Mouse (Mus musculus) MEL (cell line): Measurements from ENCODE around the gene Hist3h2a. TPM values are rescaled to one million over a fixed set of nuclear protein-coding genes. Genes with fewer than 3 reads are reported as not detected.

Source experiments
- DNase-seq: peaks from one replicate; pipeline ENCODE4 v3.0.0; 2011; ENCODE audit warnings: low read depth, low spot score
- H3K27ac ChIP-seq: 2 replicates; pipeline ENCODE4 v1.5.1; 2012; ENCODE audit warnings: low read depth, mild to moderate bottlenecking, control low read depth, low read length, moderate library complexity; ENCODE audit not compliant: control insufficient read depth
- H3K27me3 ChIP-seq, 2 experiments: fragments of 150-350 bp in 1 of 2; sonication (generic) in 1 of 2; 2 replicates each; pipeline ENCODE4 v1.6.1; 2012; ENCODE audit warnings: low read length in 2 of 2, mild to moderate bottlenecking in 2 of 2, improper control_type of control experiment in 1 of 2, moderate library complexity in 1 of 2; ENCODE audit not compliant: insufficient read depth in 2 of 2, control insufficient read depth in 1 of 2
- H3K36me3 ChIP-seq, 2 experiments: 2 replicates each; pipeline ENCODE4 v1.6.1; 2012 to 2014; ENCODE audit warnings: low read length in 2 of 2, improper control_type of control experiment in 1 of 2, inconsistent platforms in 1 of 2, mild to moderate bottlenecking in 1 of 2; ENCODE audit not compliant: insufficient read depth in 2 of 2, control insufficient read depth in 1 of 2
- H3K4me1 ChIP-seq, 2 experiments: fragments of 150-350 bp in 1 of 2; sonication (generic) in 1 of 2; 2 replicates each; pipeline ENCODE4 v1.6.1; 2012; ENCODE audit warnings: low read length in 2 of 2, improper control_type of control experiment in 1 of 2, mild to moderate bottlenecking in 1 of 2; ENCODE audit not compliant: insufficient read depth in 2 of 2, control insufficient read depth in 1 of 2
- H3K4me3 ChIP-seq, 2 experiments: fragments of 150-350 bp in 1 of 2; sonication (generic) in 1 of 2; 2 replicates each; pipeline ENCODE4 v1.5.1; 2012; ENCODE audit warnings: low read depth in 2 of 2, low read length in 2 of 2, mild to moderate bottlenecking in 2 of 2, moderate library complexity in 2 of 2, control low read depth in 1 of 2, improper control_type of control experiment in 1 of 2; ENCODE audit not compliant: control insufficient read depth in 1 of 2, insufficient read depth in 1 of 2
- H3K79me2 ChIP-seq: 2 replicates; pipeline ENCODE4 v1.6.1; 2012; ENCODE audit warnings: mild to moderate bottlenecking, low read length, moderate library complexity; ENCODE audit not compliant: control insufficient read depth, poor library complexity, insufficient read depth
- H3K9ac ChIP-seq: 2 replicates; pipeline ENCODE4 v1.6.1; 2012; ENCODE audit warnings: low read depth, mild to moderate bottlenecking, control low read depth, low read length, moderate library complexity; ENCODE audit not compliant: control insufficient read depth, poor library complexity, severe bottlenecking
- H3K9me3 ChIP-seq: fragments of 150-350 bp; sonication (generic); replicated peaks from 2 replicates; pipeline ENCODE4 v1.6.1; 2012; ENCODE audit warnings: mild to moderate bottlenecking, low read length, improper control_type of control experiment, moderate library complexity; ENCODE audit not compliant: insufficient read depth
- CTCF ChIP-seq, 3 experiments: IDR thresholded peaks in 2 of 3; conservative IDR thresholded peaks in 1 of 3; 2 replicates each; pipeline ENCODE4 v1.5.1; 2011 to 2012; ENCODE audit warnings: low read length in 3 of 3, low read depth in 2 of 3, mild to moderate bottlenecking in 2 of 3, improper control_type of control experiment in 1 of 3, inconsistent platforms in 1 of 3, mixed read lengths in 1 of 3, moderate library complexity in 1 of 3; ENCODE audit not compliant: control insufficient read depth in 1 of 3, insufficient read depth in 1 of 3, poor library complexity in 1 of 3, severe bottlenecking in 1 of 3
- E2F4 ChIP-seq: IDR thresholded peaks from 2 replicates; pipeline ENCODE4 v1.6.1; 2011; ENCODE audit warnings: low read depth, low read length, improper control_type of control experiment, borderline replicate concordance
- ELF1 ChIP-seq: IDR thresholded peaks from 2 replicates; pipeline ENCODE4 v1.6.1; 2014; ENCODE audit warnings: low read depth, mild to moderate bottlenecking, inconsistent platforms, low read length, improper control_type of control experiment, moderate library complexity
- GABPA ChIP-seq: IDR thresholded peaks from 2 replicates; pipeline ENCODE4 v1.6.1; 2012; ENCODE audit warnings: low read depth, mild to moderate bottlenecking, inconsistent platforms, low read length, improper control_type of control experiment, moderate library complexity
- KAT2A ChIP-seq: conservative IDR thresholded peaks from 2 replicates; pipeline ENCODE4 v1.6.1; 2012; ENCODE audit warnings: low read depth, low read length, improper control_type of control experiment, inconsistent platforms
- MAFK ChIP-seq: IDR thresholded peaks from 2 replicates; pipeline ENCODE4 v1.6.1; 2011; ENCODE audit warnings: low read depth, mild to moderate bottlenecking, low read length, improper control_type of control experiment, borderline replicate concordance
- MAZ ChIP-seq: IDR thresholded peaks from 2 replicates; pipeline ENCODE4 v1.6.1; 2012; ENCODE audit warnings: low read depth, mild to moderate bottlenecking, inconsistent platforms, low read length, improper control_type of control experiment
- NRF1 ChIP-seq: IDR thresholded peaks from 2 replicates; pipeline ENCODE4 v1.6.1; 2014; ENCODE audit warnings: low read depth, mild to moderate bottlenecking, inconsistent platforms, low read length, improper control_type of control experiment, moderate library complexity; ENCODE audit not compliant: poor library complexity, insufficient read depth, severe bottlenecking
- RAD21 ChIP-seq: IDR thresholded peaks from 2 replicates; pipeline ENCODE4 v1.6.1; 2011; ENCODE audit warnings: mild to moderate bottlenecking, low read depth, low read length, improper control_type of control experiment
- RCOR1 ChIP-seq: IDR thresholded peaks from 2 replicates; pipeline ENCODE4 v1.6.1; 2012; ENCODE audit warnings: low read depth, mild to moderate bottlenecking, inconsistent platforms, low read length, improper control_type of control experiment
- TAL1 ChIP-seq: IDR thresholded peaks from 2 replicates; pipeline ENCODE4 v1.6.1; 2012; ENCODE audit warnings: mild to moderate bottlenecking, inconsistent platforms, low read length, moderate library complexity, mixed read lengths
- TBP ChIP-seq: IDR thresholded peaks from 2 replicates; pipeline ENCODE4 v1.8.0; 2011; ENCODE audit warnings: low read depth, low read length, improper control_type of control experiment
- TCF12 ChIP-seq: IDR thresholded peaks from 2 replicates; pipeline ENCODE4 v1.6.1; 2014; ENCODE audit warnings: low read depth, mild to moderate bottlenecking, inconsistent platforms, low read length, improper control_type of control experiment, moderate library complexity
- USF2 ChIP-seq, 2 experiments: IDR thresholded peaks; 2 replicates each; pipeline ENCODE4 v1.6.1; 2011 to 2012; ENCODE audit warnings: improper control_type of control experiment in 2 of 2, low read length in 2 of 2, borderline replicate concordance in 1 of 2, inconsistent platforms in 1 of 2, low read depth in 1 of 2, mild to moderate bottlenecking in 1 of 2; ENCODE audit not compliant: insufficient read depth in 1 of 2
- ZC3H11A ChIP-seq: IDR thresholded peaks from 2 replicates; pipeline ENCODE4 v1.6.1; 2012; ENCODE audit warnings: low read depth, mild to moderate bottlenecking, inconsistent platforms, low read length, improper control_type of control experiment
- ZKSCAN1 ChIP-seq: IDR thresholded peaks from 2 replicates; pipeline ENCODE4 v1.6.1; 2012; ENCODE audit warnings: low read depth, mild to moderate bottlenecking, inconsistent platforms, low read length, improper control_type of control experiment, moderate library complexity
- ZMIZ1 ChIP-seq: IDR thresholded peaks from 2 replicates; pipeline ENCODE4 v1.6.1; 2012; ENCODE audit warnings: low read depth, mild to moderate bottlenecking, inconsistent platforms, low read length, improper control_type of control experiment, moderate library complexity
- polyA plus RNA-seq, 2 experiments: library from polyadenylated mRNA; stranded (reverse) in 1 of 2; unstranded in 1 of 2; fragments of >175 nt in 1 of 2; fragments of >200 nt in 1 of 2; gene quantifications; 2 replicates each; pipeline versions ENCODE4 v1.2.1 to v1.2.4; 2012; ENCODE audit warnings: low replicate concordance in 2 of 2, low read depth in 1 of 2; ENCODE audit not compliant: insufficient read length in 2 of 2, insufficient read depth in 1 of 2, missing spikeins in 1 of 2
- total RNA-seq: library from RNA; depleted of rRNA; stranded (reverse); fragments of 300-350 nt; gene quantifications from 2 replicates; pipeline ENCODE4 v1.2.3, GENCODE M21; 2012

The Hist3h2a gene
- total and polyA plus RNA-seq, 3 experiments: 0.42 to 184 TPM; not detected in 1

- H3K79me2 ChIP-seq: peaks cover 11% of the 10 kb centered on the region
- no peak overlapping the region for H3K9ac ChIP-seq
- H3K4me1 ChIP-seq: peaks cover 0 to 24% of the 10 kb centered on the region in 2 experiments; a peak in 3 of 4 replicates
- no peak for DNase-seq
- peaks cover 0 to 13% of the 10 kb centered on the region in 2 experiments; a peak in 3 of 4 replicates for H3K36me3 ChIP-seq
- H3K27me3 ChIP-seq: no peaks in the 10 kb centered on the region
- no peak overlapping the region for H3K4me3 ChIP-seq
- no peak overlapping the region for H3K27ac ChIP-seq
- TF ChIP-seq ZC3H11A (no peak), CTCF (IDR thresholded peaks at IDR 0.05 in 2 of 3, conservative IDR thresholded peaks at IDR 0.05 in 1 of 3; ENCODE audit: control insufficient read depth in 1 of 3, insufficient read depth in 1 of 3, low read depth in 2 of 3, low read length in 3 of 3, poor library complexity in 1 of 3, severe bottlenecking in 1 of 3) (peak; percentile 20 to 54 (median 33); a peak in 4 of 6 replicates)
- TF ChIP-seq, all 39 proteins: peak for 1
- no peaks in the 10 kb centered on the region for H3K9me3 ChIP-seq
These were observed 16.5 kb downstream of the Hist3h2a start for GRCm38 (mm10) chr11:58970831-58971530.

- H3K4me1 ChIP-seq: peaks cover 4 to 24% of the 10 kb centered on the region in 2 experiments; a peak in 3 of 4 replicates
- DNase-seq: no peak
- H3K79me2 ChIP-seq: peaks cover 11% of the 10 kb centered on the region
- no peak overlapping the region for H3K4me3 ChIP-seq
- no peaks in the 10 kb centered on the region for H3K27me3 ChIP-seq
- H3K9me3 ChIP-seq: no peaks in the 10 kb centered on the region
- TF ChIP-seq ZKSCAN1 (no peak), MAFK (no peak), ZMIZ1 (no peak), RCOR1 (no peak), USF2 (IDR thresholded peaks at IDR 0.05; ENCODE audit: borderline replicate concordance in 1 of 2, insufficient read depth in 1 of 2, low read depth in 1 of 2, low read length in 2 of 2) (no peak), KAT2A (no peak), TAL1 (no peak), RAD21 (no peak), TBP (no peak), ELF1 (no peak), GABPA (no peak), NRF1 (no peak), TCF12 (no peak), MAZ (no peak), E2F4 (no peak)
- H3K36me3 ChIP-seq: peaks cover 0 to 16% of the 10 kb centered on the region in 2 experiments; a peak in 3 of 4 replicates
- no peak overlapping the region for H3K9ac ChIP-seq
- H3K27ac ChIP-seq: no peak overlapping the region
These were observed 17.3 kb downstream of the Hist3h2a start for GRCm38 (mm10) chr11:58971796-58972195.
